Mouse (Mus musculus) hindbrain, embryonic 15.5 days (tissue): Measurements from ENCODE around the gene Ly6g5c. TPM values are rescaled to one million over a fixed set of nuclear protein-coding genes. Genes with fewer than 3 reads are reported as not detected.
A peak's percentile ranks its signal among the peaks of the same experiment; 100 is the strongest.

Experiments
- ATAC-seq: fragments of 200-750 bp; cut with Nextera tagmentation; 2 replicates; pipeline ENCODE4 v1.8.0; 2017; ENCODE audit warnings: low read depth, moderate number of reproducible peaks, moderate TSS enrichment; ENCODE audit not compliant: low FRiP score
- H3K27ac ChIP-seq: fragments of 300-500 bp; sonication (generic); replicated peaks from 2 replicates; pipeline ENCODE4 v1.5.1; 2015; ENCODE audit warnings: mild to moderate bottlenecking, inconsistent platforms
- H3K27me3 ChIP-seq: fragments of 300-500 bp; sonication (generic); 2 replicates; pipeline ENCODE4 v1.6.1; 2015; ENCODE audit warnings: control low read depth, inconsistent platforms
- H3K36me3 ChIP-seq: fragments of 300-500 bp; sonication (generic); 2 replicates; pipeline ENCODE4 v1.6.1; 2015; ENCODE audit warnings: control low read depth, inconsistent platforms
- H3K4me1 ChIP-seq: fragments of 300-500 bp; sonication (generic); replicated peaks from 2 replicates; pipeline ENCODE4 v1.6.1; 2015; ENCODE audit warnings: control low read depth, inconsistent platforms
- H3K4me2 ChIP-seq: fragments of 300-500 bp; sonication (generic); 2 replicates; pipeline ENCODE4 v1.6.1; 2015; ENCODE audit warnings: moderate library complexity, mild to moderate bottlenecking, inconsistent platforms
- H3K4me3 ChIP-seq: fragments of 300-500 bp; sonication (generic); 2 replicates; pipeline ENCODE4 v1.5.1; 2015; ENCODE audit warnings: mild to moderate bottlenecking, inconsistent platforms
- H3K9ac ChIP-seq: fragments of 300-500 bp; sonication (generic); 2 replicates; pipeline ENCODE4 v1.6.1; 2015; ENCODE audit warnings: inconsistent platforms
- H3K9me3 ChIP-seq: fragments of 300-500 bp; sonication (generic); 2 replicates; pipeline ENCODE4 v1.6.1; 2016; ENCODE audit warnings: control low read depth, inconsistent platforms
- WGBS: fragments of 180-500 bp; shearing (Covaris S2); methylation state at CpG from one replicate; pipeline ENCODE4 v1.1.7; 2015; 5-methylcytosine and 5-hydroxymethylcytosine counted together
- polyA plus RNA-seq: library from polyadenylated mRNA; unstranded; fragments of >200 nt; fragmentation: Nextera tagmentation; extraction: Ambion mirVana; gene quantifications from 2 replicates; pipeline ENCODE4 v1.2.1, GENCODE M21; 2015

Ly6g5c gene
- polyA plus RNA-seq, 1 experiment from 2014 or later: not detected

DNA sequence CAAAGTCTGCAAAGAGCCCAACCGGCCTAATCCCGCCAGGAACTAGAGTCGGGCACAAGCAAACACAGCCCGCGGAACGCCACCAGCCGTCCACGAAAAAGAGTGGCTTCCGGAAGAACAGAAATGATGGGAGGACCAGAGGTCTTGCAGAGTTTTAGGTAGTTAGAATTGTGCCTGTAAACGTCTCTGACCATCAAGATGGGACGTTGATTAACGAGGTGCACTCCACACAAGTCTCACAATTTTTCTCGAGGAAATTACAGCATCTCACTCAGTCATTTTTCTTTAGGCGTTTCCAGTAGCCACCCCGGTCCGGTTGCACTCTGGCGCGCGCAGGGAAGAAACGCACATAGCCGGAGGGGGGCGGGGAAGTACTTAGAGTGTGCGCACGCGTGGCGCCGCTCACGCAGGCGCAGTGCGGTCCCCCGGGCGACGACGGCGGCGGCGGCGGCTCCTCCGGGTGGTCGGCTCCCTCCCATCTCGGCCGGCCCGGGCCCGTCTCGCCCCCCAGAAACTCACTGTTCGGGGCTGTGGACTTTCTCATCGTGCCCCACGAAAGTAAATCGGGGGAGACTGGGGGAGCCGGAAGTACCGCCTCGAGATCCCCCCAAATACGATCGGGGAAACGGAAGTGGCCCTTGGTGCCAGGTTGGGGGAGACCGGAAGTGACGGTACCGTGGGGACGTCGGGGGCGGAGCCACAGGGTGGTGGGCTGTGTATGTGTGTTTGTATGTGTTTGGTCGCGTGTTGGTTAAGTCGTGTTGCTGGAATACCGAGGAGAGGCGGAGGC, 26.9 kb downstream of the Ly6g5c start, which contains the start of gene Bag6:
Gene Bag6, plus strand, starts transcription at position 378 of the 790 bp plus-strand sequence.
- H3K4me2 ChIP-seq: peak within 1 kb of the TSS; percentile 91
- under 1% methylated on average over 65 of the region's 66 CpGs for WGBS
- no peaks in the 10 kb centered on the region for H3K9me3 ChIP-seq
- peak within 1 kb of the TSS; percentile 82 for H3K9ac ChIP-seq
- peak; percentile 96 for ATAC-seq
- peak within 1 kb of the TSS; percentile 99 for H3K27ac ChIP-seq
- no peaks in the 10 kb centered on the region for H3K27me3 ChIP-seq
- peaks cover 29% of the 10 kb centered on the region for H3K4me1 ChIP-seq
- peaks cover 16% of the 10 kb centered on the region for H3K36me3 ChIP-seq
- peak within 1 kb of the TSS; percentile 88 for H3K4me3 ChIP-seq

DNA sequence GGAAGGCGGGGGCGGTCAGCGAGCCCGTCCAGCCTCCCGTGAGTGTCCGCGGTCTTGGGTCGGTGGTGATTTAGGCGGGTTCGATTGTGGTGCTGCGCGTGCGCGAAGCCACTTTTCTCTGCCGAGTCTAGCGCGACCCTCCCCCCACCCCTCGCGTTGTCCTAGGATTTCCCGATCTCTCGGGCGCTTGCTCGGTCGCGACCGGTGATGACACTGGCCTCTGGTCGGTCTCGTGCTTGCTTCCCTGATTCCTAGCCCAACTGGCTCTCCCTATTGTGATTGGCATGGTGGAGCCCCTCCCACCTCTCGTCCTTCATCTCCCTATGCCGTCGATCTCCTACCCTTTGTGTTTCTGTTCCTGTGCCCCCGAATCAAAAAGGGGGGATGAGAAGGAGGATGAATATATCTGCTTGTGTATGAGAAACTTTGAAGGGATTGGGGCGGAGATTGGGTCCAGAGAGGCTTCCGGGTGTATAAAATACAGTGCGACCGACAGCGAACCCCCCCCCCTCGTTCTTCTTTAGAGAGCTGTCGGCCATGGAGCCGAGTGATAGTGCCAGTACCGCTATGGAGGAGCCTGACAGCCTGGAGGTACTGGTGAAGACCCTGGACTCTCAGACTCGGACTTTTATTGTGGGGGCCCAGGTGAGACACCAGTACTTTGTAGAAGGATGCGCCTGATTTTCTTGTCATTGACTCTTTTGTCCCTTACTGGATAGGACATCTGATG, 27.7 kb downstream of the Ly6g5c start:
- Histone ChIP-seq H3K9ac (peak overlapping the region; percentile 82), H3K36me3 (peaks cover 24% of the 10 kb centered on the region), H3K9me3 (no peaks in the 10 kb centered on the region), H3K27me3 (no peaks in the 10 kb centered on the region), H3K27ac (peak overlapping the region; percentile 99), H3K4me2 (peak overlapping the region; percentile 91), H3K4me1 (peaks cover 29% of the 10 kb centered on the region), H3K4me3 (peak overlapping the region; percentile 88)
- WGBS: under 1% methylated on average over 43 of the region's 43 CpGs
- peak; percentile 78 for ATAC-seq

DNA sequence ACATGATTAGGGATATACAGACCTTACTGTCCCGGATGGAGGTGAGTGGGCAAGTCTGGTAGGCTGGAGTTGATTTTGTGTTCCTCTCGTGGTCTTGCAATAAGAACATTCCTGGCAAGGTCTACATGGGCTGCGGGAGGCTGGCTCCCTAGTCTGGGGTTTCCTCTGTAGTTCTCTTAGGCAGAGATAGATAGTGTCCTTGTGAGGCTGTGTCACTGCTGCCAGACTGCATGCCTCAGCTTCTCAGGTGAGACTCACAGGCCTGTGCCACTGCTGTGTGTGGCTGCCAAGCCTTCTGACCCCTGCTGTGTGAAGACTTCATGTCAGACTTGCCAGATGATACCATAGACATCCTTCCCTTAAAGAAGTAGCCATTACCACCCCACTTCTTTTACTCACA, 31.2 kb downstream of the Ly6g5c start:
- peaks cover 59% of the 10 kb centered on the region for H3K36me3 ChIP-seq
- WGBS: 97% methylated on average over 3 of the region's 3 CpGs
- no peak overlapping the region for H3K4me2 ChIP-seq
- no peak overlapping the region for H3K27ac ChIP-seq
- ATAC-seq: no peak
- no peaks in the 10 kb centered on the region for H3K9me3 ChIP-seq
- peaks cover 29% of the 10 kb centered on the region for H3K4me1 ChIP-seq
- H3K4me3 ChIP-seq: no peak overlapping the region
- H3K27me3 ChIP-seq: no peaks in the 10 kb centered on the region
- no peak overlapping the region for H3K9ac ChIP-seq

DNA sequence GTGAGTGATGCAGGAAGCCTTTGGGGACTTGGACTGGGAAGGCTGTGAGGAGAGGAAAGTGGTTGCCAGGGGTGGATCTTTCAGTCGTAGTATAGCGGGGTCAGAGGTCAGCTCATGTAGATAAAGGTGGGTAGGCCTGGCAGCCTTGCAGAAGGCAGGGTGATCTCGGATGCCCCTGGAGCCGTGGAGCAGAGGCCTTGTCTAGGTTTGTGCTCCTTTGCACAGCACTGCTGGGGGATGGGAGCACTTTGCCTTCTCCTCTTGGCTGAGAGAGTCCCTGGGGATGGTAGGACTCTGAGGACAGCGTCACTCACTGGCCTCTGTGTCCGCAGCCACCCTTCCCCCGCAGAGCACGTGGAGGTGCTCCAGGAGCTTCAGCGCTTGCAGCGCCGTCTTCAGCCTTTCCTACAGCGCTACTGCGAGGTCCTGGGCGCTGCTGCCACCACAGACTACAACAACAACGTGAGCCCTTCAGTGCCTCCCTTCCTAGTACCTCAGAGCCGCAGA, 32.5 kb downstream of the Ly6g5c start:
- H3K36me3 ChIP-seq: peaks cover 72% of the 10 kb centered on the region
- 83% methylated on average over 16 of the region's 16 CpGs for WGBS
- H3K27ac ChIP-seq: no peak overlapping the region
- peaks cover 29% of the 10 kb centered on the region for H3K4me1 ChIP-seq
- H3K9me3 ChIP-seq: no peaks in the 10 kb centered on the region
- no peak overlapping the region for H3K9ac ChIP-seq
- no peak for ATAC-seq
- H3K4me2 ChIP-seq: no peak overlapping the region
- H3K27me3 ChIP-seq: no peaks in the 10 kb centered on the region
- no peak overlapping the region for H3K4me3 ChIP-seq

DNA sequence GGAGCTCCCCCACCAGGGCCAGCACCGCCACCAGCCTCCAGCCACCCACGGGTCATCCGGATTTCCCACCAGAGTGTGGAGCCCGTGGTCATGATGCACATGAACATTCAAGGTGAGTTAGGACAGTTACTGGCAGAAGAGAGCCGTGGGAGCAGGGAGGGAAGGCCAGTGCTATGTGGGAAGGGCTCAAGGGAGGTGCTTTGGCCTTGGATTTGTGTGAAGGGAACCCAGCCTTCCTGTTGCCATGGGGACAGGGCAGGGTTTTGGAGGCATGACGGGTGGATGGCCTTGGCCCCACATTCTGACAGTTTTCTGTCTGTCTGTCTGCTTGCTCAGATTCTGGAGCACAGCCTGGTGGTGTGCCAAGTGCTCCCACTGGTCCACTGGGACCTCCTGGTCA, 33.9 kb downstream of the Ly6g5c start:
- Histone ChIP-seq H3K9me3 (no peaks in the 10 kb centered on the region), H3K4me3 (no peak overlapping the region), H3K9ac (no peak overlapping the region), H3K27ac (no peak overlapping the region), H3K27me3 (no peaks in the 10 kb centered on the region), H3K4me1 (peaks cover 20% of the 10 kb centered on the region), H3K36me3 (peaks cover 86% of the 10 kb centered on the region), H3K4me2 (no peak overlapping the region)
- WGBS: 92% methylated on average over 6 of the region's 6 CpGs
- ATAC-seq: no peak

DNA sequence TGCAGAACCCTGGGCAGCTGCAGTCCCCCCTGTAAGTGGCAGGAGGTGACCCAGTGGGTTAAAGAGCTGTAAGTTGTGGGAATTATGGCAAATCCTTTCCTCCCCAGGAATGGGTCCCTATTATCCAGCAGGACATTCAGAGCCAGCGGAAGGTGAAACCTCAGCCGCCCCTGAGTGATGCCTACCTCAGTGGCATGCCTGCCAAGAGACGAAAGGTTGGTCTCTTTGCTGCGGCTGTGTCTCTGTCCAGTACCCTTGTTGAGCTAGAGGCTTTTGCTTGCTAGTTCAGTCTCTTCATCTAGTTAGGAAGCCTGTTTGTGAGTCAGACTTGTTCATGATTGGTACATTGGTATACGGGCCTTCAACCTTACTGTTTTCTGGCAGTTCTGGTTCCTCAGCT, 38.1 kb downstream of the Ly6g5c start:
- H3K4me3 ChIP-seq: no peak overlapping the region
- no peaks in the 10 kb centered on the region for H3K27me3 ChIP-seq
- 89% methylated on average over 5 of the region's 5 CpGs for WGBS
- H3K36me3 ChIP-seq: peaks cover 93% of the 10 kb centered on the region
- H3K9me3 ChIP-seq: no peaks in the 10 kb centered on the region
- H3K4me1 ChIP-seq: no peaks in the 10 kb centered on the region
- no peak for ATAC-seq
- H3K4me2 ChIP-seq: no peak overlapping the region
- no peak overlapping the region for H3K9ac ChIP-seq
- H3K27ac ChIP-seq: peak overlapping the region; percentile 31; the same call in 1 of the 2 replicates

DNA sequence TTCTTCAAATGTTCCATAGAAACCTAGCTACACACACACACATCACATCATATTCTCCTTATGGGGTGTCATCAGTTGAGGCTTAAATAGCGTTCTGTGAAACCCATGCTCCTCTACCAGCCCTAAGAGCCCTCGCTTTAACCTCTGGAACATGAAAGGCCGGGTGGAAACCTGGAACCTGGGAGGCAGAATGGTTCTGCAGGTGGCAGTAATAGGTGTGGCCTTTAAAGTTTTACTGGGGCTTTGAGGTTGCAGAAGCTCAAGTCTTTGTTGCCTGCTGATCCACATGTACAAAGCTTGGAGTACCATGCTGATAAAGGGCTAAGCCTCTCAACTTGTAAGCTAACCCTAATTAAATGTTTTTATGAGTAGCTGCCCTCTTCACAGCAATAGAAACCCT, 39.3 kb downstream of the Ly6g5c start:
- H3K27me3 ChIP-seq: no peaks in the 10 kb centered on the region
- no peak for ATAC-seq
- no peaks in the 10 kb centered on the region for H3K4me1 ChIP-seq
- H3K36me3 ChIP-seq: peaks cover 91% of the 10 kb centered on the region
- no peaks in the 10 kb centered on the region for H3K9me3 ChIP-seq
- no peak overlapping the region for H3K27ac ChIP-seq
- H3K4me3 ChIP-seq: no peak overlapping the region
- H3K4me2 ChIP-seq: no peak overlapping the region
- no peak overlapping the region for H3K9ac ChIP-seq
- 64% methylated on average over 3 of the region's 3 CpGs for WGBS

DNA sequence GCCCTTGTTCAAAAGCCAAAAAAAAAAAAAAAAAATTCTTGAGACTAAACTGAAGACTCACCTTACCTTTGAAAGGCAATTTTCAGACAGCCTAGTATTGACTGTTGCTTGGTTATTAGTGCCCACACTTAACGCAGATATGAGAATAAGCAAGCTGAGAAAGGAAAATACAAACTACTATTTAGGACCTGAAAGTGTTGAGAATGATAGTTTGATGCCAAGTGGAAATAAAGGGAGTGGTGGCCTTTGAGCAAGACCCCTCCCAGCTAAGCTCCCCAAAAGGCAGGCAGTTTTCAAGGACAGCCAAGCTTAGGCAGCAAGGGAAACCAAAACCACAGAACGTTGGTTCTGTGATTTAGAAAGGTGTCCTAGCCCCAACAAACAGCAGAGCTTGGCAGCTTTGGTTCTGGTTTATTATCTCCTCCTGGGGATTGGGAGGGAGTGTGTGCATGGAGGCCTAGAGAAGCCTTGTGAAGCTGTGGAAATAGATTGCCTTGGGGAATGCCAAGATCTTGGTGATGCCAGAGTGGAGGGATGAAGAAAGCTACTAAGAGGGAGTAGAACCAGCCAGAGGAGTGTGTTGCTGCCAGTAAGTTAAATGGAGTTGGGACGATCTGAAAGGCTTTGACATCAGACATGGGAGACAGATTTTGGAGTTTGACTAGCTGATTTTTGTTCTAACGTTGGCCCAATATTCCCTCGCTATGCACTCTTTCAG, 40.0 kb downstream of the Ly6g5c start:
- ATAC-seq: no peak
- Histone ChIP-seq H3K27me3 (no peaks in the 10 kb centered on the region), H3K27ac (no peak overlapping the region), H3K36me3 (peaks cover 91% of the 10 kb centered on the region), H3K4me2 (no peak overlapping the region), H3K4me3 (no peak overlapping the region), H3K4me1 (no peaks in the 10 kb centered on the region), H3K9ac (no peak overlapping the region), H3K9me3 (no peaks in the 10 kb centered on the region)
- WGBS: 68% methylated on average over 5 of the region's 5 CpGs

DNA sequence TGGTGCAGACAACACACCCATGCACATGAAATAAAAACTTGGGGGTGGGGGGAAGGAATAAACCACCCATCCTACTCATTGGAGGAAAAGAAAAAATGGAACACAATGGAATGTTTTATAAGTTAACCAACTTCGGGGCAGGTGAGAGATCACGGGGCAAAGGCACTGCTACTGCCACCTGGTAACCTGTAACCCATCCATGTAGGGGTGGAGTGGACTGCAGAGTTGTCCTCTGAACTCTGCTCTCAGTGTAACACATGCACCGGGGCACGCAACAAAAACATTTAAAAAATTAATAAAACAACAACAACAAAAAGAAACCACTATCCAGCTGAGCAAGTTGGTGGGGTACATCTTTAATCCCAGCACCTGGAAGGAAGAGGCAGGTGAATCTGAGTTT, 44.0 kb downstream of the Ly6g5c start:
- ATAC-seq: no peak
- no peak overlapping the region for H3K9ac ChIP-seq
- H3K4me1 ChIP-seq: no peaks in the 10 kb centered on the region
- H3K36me3 ChIP-seq: peaks cover 91% of the 10 kb centered on the region
- no peak overlapping the region for H3K4me2 ChIP-seq
- H3K9me3 ChIP-seq: no peaks in the 10 kb centered on the region
- 96% methylated on average over 4 of the region's 4 CpGs for WGBS
- H3K27me3 ChIP-seq: no peaks in the 10 kb centered on the region
- no peak overlapping the region for H3K27ac ChIP-seq
- no peak overlapping the region for H3K4me3 ChIP-seq

DNA sequence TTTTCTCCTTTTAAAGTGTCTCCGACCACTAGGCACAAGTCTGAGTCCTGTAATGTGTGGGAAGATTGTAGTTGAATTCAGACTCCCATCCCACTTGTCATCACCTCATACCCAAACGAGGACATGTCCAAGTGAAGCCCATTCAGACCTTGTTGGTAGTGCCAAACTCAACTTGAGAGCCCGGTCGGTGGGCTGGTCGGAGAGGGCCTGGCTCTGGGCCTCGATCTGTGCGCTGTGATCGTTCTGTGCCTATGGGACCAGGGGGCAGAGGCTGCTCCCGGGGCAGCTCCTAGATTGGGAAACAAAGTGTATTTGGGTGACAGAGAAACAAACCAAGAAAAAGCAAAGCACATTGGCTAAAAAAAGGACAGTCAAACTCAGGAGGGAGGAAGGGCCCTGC, 45.0 kb downstream of the Ly6g5c start:
- 97% methylated on average over 9 of the region's 9 CpGs for WGBS
- H3K9ac ChIP-seq: no peak overlapping the region
- H3K9me3 ChIP-seq: no peaks in the 10 kb centered on the region
- no peak for ATAC-seq
- no peak overlapping the region for H3K4me3 ChIP-seq
- H3K4me1 ChIP-seq: no peaks in the 10 kb centered on the region
- peaks cover 94% of the 10 kb centered on the region for H3K36me3 ChIP-seq
- no peaks in the 10 kb centered on the region for H3K27me3 ChIP-seq
- H3K4me2 ChIP-seq: no peak overlapping the region
- H3K27ac ChIP-seq: no peak overlapping the region

DNA sequence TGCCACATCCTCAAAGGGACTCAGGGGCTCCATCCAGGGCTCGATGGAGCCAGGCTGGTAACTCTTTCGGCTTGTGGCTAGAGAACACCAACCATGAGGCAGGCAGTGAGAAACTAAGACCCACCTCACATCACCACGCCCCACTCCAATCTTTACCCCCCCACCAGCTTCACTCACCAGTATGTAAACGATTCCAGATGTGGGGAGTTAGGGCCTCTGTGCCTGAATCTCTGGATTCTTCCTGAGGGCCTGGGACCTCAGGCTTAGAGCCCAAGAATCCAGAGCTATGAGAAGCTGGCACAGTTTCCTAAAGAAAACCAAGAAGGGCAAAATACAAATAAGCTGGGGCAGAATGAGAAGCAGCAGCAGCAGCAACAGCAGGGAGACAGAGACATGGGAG, 45.9 kb downstream of the Ly6g5c start:
- WGBS: 90% methylated on average over 4 of the region's 4 CpGs
- Histone ChIP-seq H3K27me3 (no peaks in the 10 kb centered on the region), H3K4me1 (no peaks in the 10 kb centered on the region), H3K36me3 (peaks cover 95% of the 10 kb centered on the region), H3K27ac (no peak overlapping the region), H3K9me3 (no peaks in the 10 kb centered on the region), H3K9ac (no peak overlapping the region), H3K4me3 (no peak overlapping the region), H3K4me2 (no peak overlapping the region)
- no peak for ATAC-seq

DNA sequence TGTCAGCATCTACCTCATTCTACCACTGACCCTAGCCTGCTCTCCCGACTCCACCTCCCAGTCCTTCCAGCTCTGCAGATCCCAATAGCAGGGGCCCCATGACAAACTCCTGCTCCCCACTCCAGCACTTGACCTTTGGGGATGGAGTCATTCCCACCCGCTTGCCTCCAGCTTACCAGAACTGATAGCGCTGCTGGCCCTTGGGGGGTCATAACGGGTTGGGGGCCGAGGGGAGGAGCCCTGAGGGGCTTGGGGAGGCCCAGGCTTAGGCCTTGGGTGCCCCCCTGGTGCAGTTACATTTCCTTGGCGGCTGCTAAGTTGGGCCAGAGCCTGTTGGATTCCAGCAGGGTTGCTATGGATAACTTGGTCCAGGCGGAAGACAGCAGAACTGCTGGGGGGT, 46.5 kb downstream of the Ly6g5c start:
- no peaks in the 10 kb centered on the region for H3K9me3 ChIP-seq

More for the DNA sequence above, 46.5 kb downstream of the Ly6g5c start:
- no peaks in the 10 kb centered on the region for H3K27me3 ChIP-seq
- H3K36me3 ChIP-seq: peaks cover 95% of the 10 kb centered on the region
- H3K4me1 ChIP-seq: no peaks in the 10 kb centered on the region
- no peak overlapping the region for H3K9ac ChIP-seq
- ATAC-seq: no peak
- WGBS: 71% methylated on average over 7 of the region's 7 CpGs
- no peak overlapping the region for H3K4me2 ChIP-seq
- no peak overlapping the region for H3K4me3 ChIP-seq
- no peak overlapping the region for H3K27ac ChIP-seq
